Mouse (Mus musculus): ENCODE data around the gene Bcat1. TPM values are rescaled to one million over a fixed set of nuclear protein-coding genes. Genes with fewer than 3 reads are reported as not detected.
"Not testable (repeated sequence)": the region's sequence is repeated elsewhere in the genome, so short reads cannot be mapped to it uniquely, and the experiment has no call there.

Gene Bcat1
- polyA plus RNA-seq, 1 experiment, result 1.9 TPM

DNA sequence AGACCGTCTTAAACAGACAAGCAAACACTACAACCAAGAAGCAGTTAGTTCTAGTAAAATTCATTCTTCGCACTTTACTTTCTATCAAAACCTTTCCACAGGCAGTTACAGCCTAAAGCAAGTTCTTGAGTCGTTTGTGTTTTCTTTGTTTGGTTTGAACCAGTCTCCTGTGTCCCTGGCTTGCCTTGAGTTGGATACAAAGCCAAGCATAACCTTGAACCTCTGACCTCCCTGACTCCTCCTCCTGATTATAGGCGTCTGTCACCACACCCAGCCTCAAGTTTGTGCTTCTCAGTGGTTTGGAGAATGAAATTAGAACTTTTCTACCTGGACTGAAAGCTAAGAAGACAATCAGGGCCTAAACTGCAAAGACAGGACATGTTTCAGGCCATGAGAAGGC lies 18.4 kb upstream of the Bcat1 start:
- TF ChIP-seq CTCF (IDR thresholded peaks at IDR 0.05; ENCODE audit: borderline replicate concordance, control insufficient read depth, extremely low read depth, insufficient read depth, low read length, poor library complexity) (no peak), POLR2A (IDR thresholded peaks at IDR 0.05; ENCODE audit: control insufficient read depth, extremely low read depth, insufficient read depth, low read length, poor library complexity) (no peak)
- no peak for DNase-seq
- WGBS, result 96% methylated on average over 4 of the region's 4 CpGs
- Histone ChIP-seq H3K4me1 (replicated peaks; ENCODE audit: control insufficient read depth, insufficient read depth, low read length) (peaks cover 39% of the 10 kb centered on the region), H3K4me3 (ENCODE audit: control insufficient read depth, insufficient read depth, low read length) (no peak overlapping the region), H3K27ac (ENCODE audit: control insufficient read depth, insufficient read depth, low read length) (no peak overlapping the region), H3K27me3 (ENCODE audit: control insufficient read depth, insufficient read depth, low read length) (no peaks in the 10 kb centered on the region), H3K36me3 (ENCODE audit: control insufficient read depth, insufficient read depth, low read length) (no peaks in the 10 kb centered on the region)

DNA sequence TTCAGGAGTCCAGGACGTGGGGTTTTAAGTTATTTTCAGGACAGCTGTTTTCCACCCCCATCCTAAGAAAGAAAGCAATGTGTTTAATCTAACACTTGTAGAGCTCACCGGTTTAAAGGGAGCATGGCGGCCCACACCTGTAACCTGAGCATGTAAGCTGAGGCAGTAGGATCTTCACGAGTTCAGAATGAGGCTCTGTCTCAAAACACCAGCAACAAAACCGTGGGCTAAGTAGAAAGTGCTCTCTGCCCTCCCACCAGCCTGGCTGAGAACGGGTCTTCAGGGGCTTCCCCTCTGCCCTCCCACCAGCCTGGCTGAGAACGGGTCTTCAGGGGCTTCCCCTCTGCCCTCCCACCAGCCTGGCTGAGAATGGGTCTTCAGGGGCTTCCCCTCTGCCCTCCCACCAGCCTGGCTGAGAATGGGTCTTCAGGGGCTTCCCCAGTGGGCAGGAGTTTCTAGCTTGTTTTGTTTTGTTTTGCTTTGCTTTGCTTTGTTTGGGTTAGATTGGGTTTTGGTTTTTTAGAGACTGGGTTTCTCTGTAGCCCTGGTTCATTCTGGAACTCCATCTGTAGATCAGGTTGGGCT lies 17.1 kb upstream of the Bcat1 start:
- not testable (repeated sequence) for H3K4me3 ChIP-seq (ENCODE audit: control insufficient read depth, insufficient read depth, low read length)
- 35% methylated on average over 7 of the region's 7 CpGs for WGBS

DNA sequence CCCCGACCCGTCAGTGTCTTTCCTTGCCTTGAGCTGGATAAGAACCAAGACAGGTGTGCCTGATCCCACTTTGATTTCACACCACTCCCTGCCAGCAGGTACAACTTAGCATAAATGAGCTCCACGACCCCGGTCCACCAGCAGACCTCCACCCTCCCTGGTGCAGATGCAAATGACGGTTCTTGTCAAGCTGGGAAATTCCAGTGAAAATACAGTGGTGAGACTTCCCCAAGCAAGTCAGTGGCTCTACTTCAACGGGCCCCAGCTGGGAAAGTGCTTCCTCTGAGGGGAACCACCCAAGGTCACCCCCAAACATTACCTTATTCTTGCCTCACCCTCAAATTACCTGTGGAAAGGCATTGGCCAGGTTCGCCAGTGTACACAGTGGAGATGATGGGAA lies 16.0 kb upstream of the Bcat1 start:
- H3K27ac ChIP-seq (ENCODE audit: control insufficient read depth, insufficient read depth, low read length), result no peak overlapping the region
- no peaks in the 10 kb centered on the region for H3K27me3 ChIP-seq (ENCODE audit: control insufficient read depth, insufficient read depth, low read length)
- DNase-seq, result no peak
- 56% methylated on average over 7 of the region's 7 CpGs for WGBS
- no peaks in the 10 kb centered on the region for H3K36me3 ChIP-seq (ENCODE audit: control insufficient read depth, insufficient read depth, low read length)
- no peak overlapping the region for H3K4me3 ChIP-seq (ENCODE audit: control insufficient read depth, insufficient read depth, low read length)
- TF ChIP-seq POLR2A (IDR thresholded peaks at IDR 0.05; ENCODE audit: control insufficient read depth, extremely low read depth, insufficient read depth, low read length, poor library complexity) (no peak), CTCF (IDR thresholded peaks at IDR 0.05; ENCODE audit: borderline replicate concordance, control insufficient read depth, extremely low read depth, insufficient read depth, low read length, poor library complexity) (no peak)
- peaks cover 37% of the 10 kb centered on the region for H3K4me1 ChIP-seq (replicated peaks; ENCODE audit: control insufficient read depth, insufficient read depth, low read length)

More for the DNA sequence above, 17.1 kb upstream of the Bcat1 start:
- H3K27me3 ChIP-seq (ENCODE audit: control insufficient read depth, insufficient read depth, low read length); DNase-seq; H3K27ac ChIP-seq (ENCODE audit: control insufficient read depth, insufficient read depth, low read length); H3K36me3 ChIP-seq (ENCODE audit: control insufficient read depth, insufficient read depth, low read length): not testable (repeated sequence)
- peaks cover 39% of the 10 kb centered on the region for H3K4me1 ChIP-seq (replicated peaks; ENCODE audit: control insufficient read depth, insufficient read depth, low read length)

DNA sequence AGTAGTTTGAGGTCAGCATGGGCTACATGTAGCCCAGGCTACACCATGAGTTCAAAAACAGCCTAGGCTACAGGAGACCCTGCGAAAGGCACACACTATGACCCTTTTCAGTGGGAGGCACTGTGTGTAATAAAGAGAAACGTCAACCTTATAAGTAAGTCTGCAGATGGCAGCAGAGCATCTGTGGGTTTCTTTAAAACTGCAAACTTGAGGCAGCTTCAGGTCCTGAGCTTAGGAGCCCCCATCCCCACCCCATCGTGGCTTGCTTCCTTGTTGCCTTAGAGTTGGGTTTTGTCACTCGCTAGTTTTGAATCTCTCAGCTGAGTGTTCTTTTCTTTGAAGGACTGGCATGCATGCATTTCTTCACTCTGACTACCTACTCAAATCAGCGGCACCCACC lies 14.9 kb upstream of the Bcat1 start:
- TF ChIP-seq CTCF (IDR thresholded peaks at IDR 0.05; ENCODE audit: borderline replicate concordance, control insufficient read depth, extremely low read depth, insufficient read depth, low read length, poor library complexity) (no peak), POLR2A (IDR thresholded peaks at IDR 0.05; ENCODE audit: control insufficient read depth, extremely low read depth, insufficient read depth, low read length, poor library complexity) (no peak)
- Histone ChIP-seq H3K4me1 (replicated peaks; ENCODE audit: control insufficient read depth, insufficient read depth, low read length) (peaks cover 37% of the 10 kb centered on the region), H3K36me3 (ENCODE audit: control insufficient read depth, insufficient read depth, low read length) (no peaks in the 10 kb centered on the region), H3K27me3 (ENCODE audit: control insufficient read depth, insufficient read depth, low read length) (no peaks in the 10 kb centered on the region), H3K27ac (ENCODE audit: control insufficient read depth, insufficient read depth, low read length) (peak overlapping the region; percentile 92), H3K4me3 (ENCODE audit: control insufficient read depth, insufficient read depth, low read length) (no peak overlapping the region)
- peak; percentile 48 for DNase-seq
- WGBS, result 14% methylated on average over 5 of the region's 5 CpGs

DNA sequence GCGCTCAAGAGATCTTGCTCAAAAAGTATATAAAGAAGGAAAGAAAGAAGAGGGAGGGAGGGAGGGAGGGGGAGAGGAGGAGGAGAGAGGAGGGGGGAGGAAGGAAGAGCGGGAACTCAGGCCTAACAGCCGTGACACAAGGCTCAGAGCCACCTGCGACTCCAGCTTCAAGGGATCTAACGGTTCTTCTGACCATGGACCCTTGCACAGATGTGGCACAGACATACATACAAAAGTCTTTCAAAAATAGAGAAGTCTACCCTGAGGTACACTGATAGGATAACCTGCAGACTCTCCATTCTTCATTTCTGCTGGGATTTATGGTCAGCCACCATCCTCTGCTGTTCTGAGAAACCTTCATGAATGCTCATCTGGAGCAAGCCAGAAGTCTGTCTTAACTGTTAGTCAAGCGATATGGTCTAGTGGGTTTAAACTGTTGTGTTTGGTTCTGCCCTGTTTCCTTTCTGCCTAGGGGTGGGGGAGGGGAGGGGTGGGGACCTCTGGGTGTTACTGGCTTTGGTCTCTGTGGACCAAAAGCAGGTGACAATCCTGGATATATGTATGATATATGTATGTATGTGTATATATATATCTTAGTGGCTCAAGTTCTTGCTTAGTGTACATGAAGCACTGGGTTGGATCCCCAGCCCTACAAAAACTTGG lies 14.3 kb upstream of the Bcat1 start:
- H3K36me3 ChIP-seq (ENCODE audit: control insufficient read depth, insufficient read depth, low read length), result no peaks in the 10 kb centered on the region
- no peak for TF ChIP-seq CTCF (IDR thresholded peaks at IDR 0.05; ENCODE audit: borderline replicate concordance, control insufficient read depth, extremely low read depth, insufficient read depth, low read length, poor library complexity)
- no peak for TF ChIP-seq POLR2A (IDR thresholded peaks at IDR 0.05; ENCODE audit: control insufficient read depth, extremely low read depth, insufficient read depth, low read length, poor library complexity)
- peak overlapping the region; percentile 92 for H3K27ac ChIP-seq (ENCODE audit: control insufficient read depth, insufficient read depth, low read length)
- DNase-seq, result peak; percentile 56
- peaks cover 37% of the 10 kb centered on the region for H3K4me1 ChIP-seq (replicated peaks; ENCODE audit: control insufficient read depth, insufficient read depth, low read length)
- H3K27me3 ChIP-seq (ENCODE audit: control insufficient read depth, insufficient read depth, low read length), result no peaks in the 10 kb centered on the region
- 11% methylated on average over 6 of the region's 6 CpGs for WGBS
- H3K4me3 ChIP-seq (ENCODE audit: control insufficient read depth, insufficient read depth, low read length), result no peak overlapping the region

DNA sequence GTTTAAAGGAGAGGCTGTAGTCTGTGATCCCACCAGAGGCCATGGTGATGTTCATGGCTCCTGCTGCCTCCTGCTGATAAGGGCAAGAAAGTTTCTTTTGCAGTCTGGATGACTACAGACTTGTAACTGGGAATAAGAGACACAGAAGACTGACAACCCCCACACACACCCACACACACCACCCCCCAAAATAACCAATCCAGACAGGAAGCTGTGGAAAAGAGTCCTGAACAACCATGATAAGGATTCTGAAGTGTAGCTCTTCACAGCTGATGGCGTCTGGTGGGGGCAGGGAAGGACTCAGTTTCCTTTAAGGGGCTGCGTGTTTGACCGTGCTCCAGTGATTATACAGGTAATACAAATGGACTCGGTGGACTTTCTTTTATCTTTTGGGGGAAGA lies 13.4 kb upstream of the Bcat1 start:
- Histone ChIP-seq H3K27me3 (ENCODE audit: control insufficient read depth, insufficient read depth, low read length) (no peaks in the 10 kb centered on the region), H3K4me1 (replicated peaks; ENCODE audit: control insufficient read depth, insufficient read depth, low read length) (peaks cover 37% of the 10 kb centered on the region), H3K36me3 (ENCODE audit: control insufficient read depth, insufficient read depth, low read length) (no peaks in the 10 kb centered on the region), H3K4me3 (ENCODE audit: control insufficient read depth, insufficient read depth, low read length) (no peak overlapping the region), H3K27ac (ENCODE audit: control insufficient read depth, insufficient read depth, low read length) (peak overlapping the region; percentile 92)
- peak; percentile 27 for DNase-seq
- TF ChIP-seq POLR2A (IDR thresholded peaks at IDR 0.05; ENCODE audit: control insufficient read depth, extremely low read depth, insufficient read depth, low read length, poor library complexity), result no peak
- TF ChIP-seq CTCF (IDR thresholded peaks at IDR 0.05; ENCODE audit: borderline replicate concordance, control insufficient read depth, extremely low read depth, insufficient read depth, low read length, poor library complexity), result no peak
- WGBS, result 48% methylated on average over 4 of the region's 4 CpGs
